Mouse (Mus musculus) C2C12 (cell line): ENCODE measurements around the gene Tomm6.

Experiments
- CEBPB ChIP-seq: IDR thresholded peaks from one replicate; pipeline ENCODE4 v1.6.1; 2011; ENCODE audit warnings: low read depth, mild to moderate bottlenecking, control low read depth, moderate library complexity
- CTCF ChIP-seq: IDR thresholded peaks from one replicate; pipeline ENCODE4 v1.5.1; 2011; ENCODE audit not compliant: control insufficient read depth, insufficient read depth, insufficient read length
- MAX ChIP-seq: IDR thresholded peaks from one replicate; pipeline ENCODE4 v1.6.1; 2011; ENCODE audit warnings: mild to moderate bottlenecking, control low read depth
- MYOD1 ChIP-seq: IDR thresholded peaks from one replicate; pipeline ENCODE4 v1.6.1; 2011; ENCODE audit warnings: low read depth; ENCODE audit not compliant: control insufficient read depth, insufficient read length
- MYOG ChIP-seq: IDR thresholded peaks from one replicate; pipeline ENCODE4 v1.6.1; 2011; ENCODE audit not compliant: control insufficient read depth, insufficient read length; ENCODE audit errors: extremely low read depth
- USF1 ChIP-seq: IDR thresholded peaks from one replicate; pipeline ENCODE4 v1.6.1; 2011; ENCODE audit warnings: low read depth, mild to moderate bottlenecking, control low read depth, moderate library complexity

DNA sequence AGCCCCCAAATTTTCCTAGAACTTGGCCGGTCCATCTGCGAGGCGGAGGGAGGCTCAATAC, 6.1 kb upstream of the Tomm6 start, which contains the start of gene Gm21981:
- no peak for TF ChIP-seq CTCF
- no peak for TF ChIP-seq MYOG
- no peak for TF ChIP-seq MAX
- no peak for TF ChIP-seq MYOD1
- no peak for TF ChIP-seq USF1
- TF ChIP-seq CEBPB = no peak
